Comparison of ENCODE assay signal across 25 mouse cellular contexts in genomic region chr17:45907587-45907986, GRCm38 (mm10).
DNase-seq lines count a peak whose midpoint lies in the region; ATAC-seq and TF ChIP-seq lines count a peak whose summit lies in the region.
"Had no signal": no experiment of that assay in that cellular context is flagged by ENCODE, and none has a peak within 500 bp of the region (broad histone marks: within the 10 kb centered on the region; RNA-seq: fewer than 3 reads in every experiment).

No protein-coding gene starts in this region.

- no peak for TF ChIP-seq POLR2A in CH12.LX (IDR thresholded peaks at IDR 0.05; ENCODE audit: low read depth, low read length)

- H3K36me3 ChIP-seq in midbrain, embryonic 16.5 days (ENCODE audit: control insufficient read depth, insufficient read depth, low read length), result no peaks in the 10 kb centered on the region
- H3K36me3 ChIP-seq in midbrain, embryonic 14.5 days (ENCODE audit: control insufficient read depth, insufficient read depth, low read length), result no peaks in the 10 kb centered on the region
- H3K36me3 ChIP-seq in CH12.LX (replicated peaks in 1 of 2; ENCODE audit: control insufficient read depth in 1 of 2, insufficient read depth in 1 of 2, low read length in 1 of 2), result no peaks in the 10 kb centered on the region
- H3K36me3 ChIP-seq in hindbrain, embryonic 16.5 days (ENCODE audit: control insufficient read depth, insufficient read depth, low read length), result no peaks in the 10 kb centered on the region
- H3K36me3 ChIP-seq: forebrain, embryonic 15.5 days; heart, embryonic 13.5 days; kidney, embryonic 15.5 days; limb, embryonic 10.5 days; liver, embryonic 15.5 days; stomach, embryonic 15.5 days had no signal

- TF ChIP-seq RAD21 in CH12.LX (IDR thresholded peaks at IDR 0.05; ENCODE audit: low read depth, low read length), result no peak

- TF ChIP-seq EP300 in CH12.LX (IDR thresholded peaks at IDR 0.05; ENCODE audit: low read length), result no peak

- peaks cover 2% of the 10 kb centered on the region; the same call in 1 of the 2 replicates for H3K4me1 ChIP-seq in midbrain, embryonic 16.5 days (ENCODE audit: control insufficient read depth, insufficient read depth, low read length)
- H3K4me1 ChIP-seq in midbrain, embryonic 14.5 days (ENCODE audit: control insufficient read depth, insufficient read depth, low read length), result 0 out of 2 replicates have a peak, but pooled peaks cover 3% of the 10 kb centered on the region
- H3K4me1 ChIP-seq in CH12.LX (ENCODE audit: control insufficient read depth in 1 of 2, insufficient read depth in 2 of 2), result no peaks in the 10 kb centered on the region
- peaks cover 5% of the 10 kb centered on the region for H3K4me1 ChIP-seq in hindbrain, embryonic 16.5 days (ENCODE audit: control insufficient read depth, insufficient read depth, low read depth, low read length)
- H3K4me1 ChIP-seq: forebrain, embryonic 15.5 days; liver, embryonic 15.5 days had no signal

- no peaks in the 10 kb centered on the region; the same call in 1 of the 2 replicates for H3K9me3 ChIP-seq in midbrain, embryonic 16.5 days (replicated peaks; ENCODE audit: control insufficient read depth, low read length, poor library complexity, severe bottlenecking)
- no peaks in the 10 kb centered on the region for H3K9me3 ChIP-seq in midbrain, embryonic 14.5 days (ENCODE audit: control insufficient read depth, low read length)
- peaks cover 15% of the 10 kb centered on the region for H3K9me3 ChIP-seq in CH12.LX (replicated peaks; ENCODE audit: low read length)
- H3K9me3 ChIP-seq in hindbrain, embryonic 16.5 days (ENCODE audit: control insufficient read depth, low read length), result peaks cover 5% of the 10 kb centered on the region; the same call in 1 of the 2 replicates
- H3K9me3 ChIP-seq: forebrain, embryonic 15.5 days; liver, embryonic 15.5 days; stomach, embryonic 15.5 days had no signal

- 0 out of 2 replicates have a peak, but pooled peaks have one; percentile 3 for ATAC-seq in midbrain, embryonic 16.5 days
- no peak for ATAC-seq in midbrain, embryonic 14.5 days (ENCODE audit: low FRiP score, low TSS enrichment)
- peak; percentile 60; the same call in 1 of the 2 replicates for ATAC-seq in hindbrain, embryonic 16.5 days
- ATAC-seq: forebrain, embryonic 15.5 days had no signal

- no peak overlapping the region for H3K27ac ChIP-seq in midbrain, embryonic 16.5 days (ENCODE audit: low read length)
- no peak overlapping the region for H3K27ac ChIP-seq in midbrain, embryonic 14.5 days (replicated peaks; ENCODE audit: low read depth, low read length)
- no peak overlapping the region for H3K27ac ChIP-seq in CH12.LX (ENCODE audit: insufficient read depth, low read depth)
- no peak overlapping the region for H3K27ac ChIP-seq in hindbrain, embryonic 16.5 days (ENCODE audit: low read depth, low read length)
- H3K27ac ChIP-seq: forebrain, embryonic 15.5 days; heart, embryonic 13.5 days; kidney, embryonic 15.5 days; limb, embryonic 10.5 days; liver, embryonic 15.5 days; stomach, embryonic 15.5 days had no signal

- H3K9ac ChIP-seq in midbrain, embryonic 16.5 days (ENCODE audit: low read depth, low read length), result no peak overlapping the region
- no peak overlapping the region for H3K9ac ChIP-seq in midbrain, embryonic 14.5 days (replicated peaks; ENCODE audit: low read length)
- H3K9ac ChIP-seq in CH12.LX (ENCODE audit: insufficient read depth, low read depth), result no peak overlapping the region
- no peak overlapping the region for H3K9ac ChIP-seq in hindbrain, embryonic 16.5 days (ENCODE audit: low read depth, low read length)
- H3K9ac ChIP-seq: forebrain, embryonic 15.5 days; heart, embryonic 13.5 days; kidney, embryonic 15.5 days; liver, embryonic 15.5 days; stomach, embryonic 15.5 days had no signal

- no peaks in the 10 kb centered on the region for H3K27me3 ChIP-seq in midbrain, embryonic 16.5 days (ENCODE audit: control insufficient read depth, insufficient read depth, low read depth, low read length)
- no peaks in the 10 kb centered on the region for H3K27me3 ChIP-seq in midbrain, embryonic 14.5 days (ENCODE audit: control insufficient read depth, insufficient read depth, low read length)
- H3K27me3 ChIP-seq in CH12.LX (replicated peaks), result peaks cover 93% of the 10 kb centered on the region
- no peaks in the 10 kb centered on the region for H3K27me3 ChIP-seq in hindbrain, embryonic 16.5 days (replicated peaks; ENCODE audit: control insufficient read depth, insufficient read depth, low read length)
- H3K27me3 ChIP-seq: forebrain, embryonic 15.5 days; heart, embryonic 13.5 days; liver, embryonic 15.5 days; stomach, embryonic 15.5 days had no signal

- H3K4me2 ChIP-seq in midbrain, embryonic 16.5 days (ENCODE audit: low read length), result no peak overlapping the region
- no peak overlapping the region for H3K4me2 ChIP-seq in midbrain, embryonic 14.5 days (ENCODE audit: low read length)
- H3K4me2 ChIP-seq in CH12.LX (ENCODE audit: insufficient read depth, low read depth, poor library complexity, severe bottlenecking), result no peak overlapping the region
- no peak overlapping the region for H3K4me2 ChIP-seq in hindbrain, embryonic 16.5 days (ENCODE audit: low read length)
- H3K4me2 ChIP-seq: forebrain, embryonic 15.5 days; heart, embryonic 13.5 days; kidney, embryonic 15.5 days; liver, embryonic 15.5 days; stomach, embryonic 15.5 days had no signal

- in situ Hi-C loops in CH12.LX (cut with MboI; ENCODE audit: low pct_ligation_motif_present, low pct_unique_long_range_greater_than_20kb, low sequenced_read_pairs), result no loop called here

- TF ChIP-seq CTCF in CH12.LX (conservative IDR thresholded peaks at IDR 0.05 in 1 of 2, IDR thresholded peaks at IDR 0.05 in 1 of 2; ENCODE audit: low read depth in 2 of 2, low read length in 2 of 2), result no peak

- no peak for DNase-seq in midbrain, embryonic 14.5 days
- DNase-seq in CH12.LX (ENCODE audit: extremely low read depth), result no peak
- DNase-seq in R1 (ENCODE audit: low read depth, low spot score), result peak; percentile 42
- no peak for DNase-seq in layer of hippocampus, adult 18-20 months (ENCODE audit: low spot score in 2 of 2)
- no peak for DNase-seq in frontal cortex, postnatal 25 days (ENCODE audit: low spot score in 2 of 2)
- DNase-seq: adrenal gland, postnatal 14 days; cerebellum, adult 8-10 months; cerebellum, postnatal 36 days; embryo, embryonic 11 days; gastrocnemius, postnatal 14 days; heart, adult 11 months; heart, postnatal 14 days; kidney, adult 11 months; liver; lung, postnatal 4 days; right cerebral cortex, adult 18-20 months; right cerebral cortex, postnatal 4 days had no signal

- dilution Hi-C loops in CH12.LX (cut with MboI; ENCODE audit: extremely low pct_ligation_motif_present, extremely low pct_unique_long_range_greater_than_20kb, low sequenced_read_pairs), result no loop called here

- WGBS in midbrain, embryonic 16.5 days, result 43% methylated on average over 11 of the region's 11 CpGs
- 49% methylated on average over 11 of the region's 11 CpGs for WGBS in midbrain, embryonic 14.5 days
- WGBS in hindbrain, embryonic 16.5 days, result 41% methylated on average over 11 of the region's 11 CpGs

- H3K4me3 ChIP-seq in midbrain, embryonic 16.5 days (ENCODE audit: low read depth, low read length), result no peak overlapping the region
- no peak overlapping the region for H3K4me3 ChIP-seq in midbrain, embryonic 14.5 days (replicated peaks; ENCODE audit: low read depth, low read length)
- no peak overlapping the region for H3K4me3 ChIP-seq in CH12.LX (replicated peaks in 1 of 3; ENCODE audit: low read depth in 2 of 3, low read length in 2 of 3, poor library complexity in 1 of 3)
- H3K4me3 ChIP-seq in hindbrain, embryonic 16.5 days (ENCODE audit: low read length), result no peak overlapping the region
- H3K4me3 ChIP-seq: forebrain, embryonic 15.5 days; heart, embryonic 13.5 days; kidney, embryonic 15.5 days; limb, embryonic 10.5 days; liver, embryonic 15.5 days; stomach, embryonic 15.5 days had no signal

- no peaks in the 10 kb centered on the region for H3K79me2 ChIP-seq in CH12.LX (replicated peaks; ENCODE audit: control insufficient read depth, extremely low read depth, insufficient read depth, poor library complexity, severe bottlenecking)

TF ChIP-seq in CH12.LX, 34 proteins besides CTCF, POLR2A, EP300 and RAD21:
- TF ChIP-seq NRF1 (IDR thresholded peaks at IDR 0.05; ENCODE audit: low read depth, low read length) (peak; percentile 48), RCOR1 (conservative IDR thresholded peaks at IDR 0.05; ENCODE audit: low read depth, low read length) (no peak), CHD1 (IDR thresholded peaks at IDR 0.05; ENCODE audit: low read depth, low read length) (no peak), MAZ (IDR thresholded peaks at IDR 0.05; ENCODE audit: low read depth, low read length) (no peak), MXI1 (IDR thresholded peaks at IDR 0.05; ENCODE audit: low read depth, low read length) (no peak), ETS1 (conservative IDR thresholded peaks at IDR 0.05; ENCODE audit: low read depth, low read length) (no peak), MAX (IDR thresholded peaks at IDR 0.05; ENCODE audit: low read length) (no peak)
